Mouse (Mus musculus) urinary bladder, postnatal 4 days (tissue): ENCODE results near the gene Tcf3.
A peak's percentile ranks its signal among the peaks of the same experiment; 100 is the strongest.

Experiments used
- DNase-seq, 2 experiments: peaks; one replicate each; pipeline ENCODE4 v3.0.0; 2021 to 2022; ENCODE audit warnings: low spot score in 2 of 2

The Tcf3 gene

GRCm38 (mm10) chr10:80407924-80408323 lies 25.5 kb downstream of the Tcf3 start:
- no peak for DNase-seq

GRCm38 (mm10) chr10:80406684-80407501 lies 26.6 kb downstream of the Tcf3 start, which contains the start of gene Uqcr11:
Gene Uqcr11, minus strand, starts transcription at chr10:80406830.
- DNase-seq = peak; percentile 87 to 91

- no peak for DNase-seq
Observed at GRCm38 (mm10) chr10:80405481-80406173, 27.8 kb downstream of the Tcf3 start.

GRCm38 (mm10) chr10:80403044-80403692 lies 30.3 kb downstream of the Tcf3 start:
- DNase-seq = no peak

- DNase-seq = no peak
Observed at GRCm38 (mm10) chr10:80400704-80401161, 32.7 kb downstream of the Tcf3 start.

GRCm38 (mm10) chr10:80399973-80400703 lies 33.3 kb downstream of the Tcf3 start:
- DNase-seq = no peak

GRCm38 (mm10) chr10:80399191-80399972 lies 34.1 kb downstream of the Tcf3 start, which contains the start of gene Mbd3:
Gene Mbd3, minus strand, starts transcription at chr10:80399550.
- peak; percentile 99 to 100 for DNase-seq

- peak; percentile 97 to 98 for DNase-seq
Observed at GRCm38 (mm10) chr10:80398719-80399190, 34.7 kb downstream of the Tcf3 start.

- no peak for DNase-seq
Observed at GRCm38 (mm10) chr10:80398174-80398535, 35.3 kb downstream of the Tcf3 start.

- DNase-seq = no peak
Observed at GRCm38 (mm10) chr10:80397524-80398173, 35.8 kb downstream of the Tcf3 start.

GRCm38 (mm10) chr10:80396822-80397523 lies 36.5 kb downstream of the Tcf3 start:
- DNase-seq = no peak

- no peak for DNase-seq
Observed at GRCm38 (mm10) chr10:80395025-80395627, 38.3 kb downstream of the Tcf3 start.

GRCm38 (mm10) chr10:80392687-80393086 lies 40.8 kb downstream of the Tcf3 start:
- DNase-seq = no peak

GRCm38 (mm10) chr10:80390697-80391096 lies 42.8 kb downstream of the Tcf3 start:
- no peak for DNase-seq

GRCm38 (mm10) chr10:80389185-80389708 lies 44.2 kb downstream of the Tcf3 start:
- DNase-seq = no peak

GRCm38 (mm10) chr10:80388731-80389130 lies 44.7 kb downstream of the Tcf3 start:
- no peak for DNase-seq

- DNase-seq = peak; percentile 86 to 87
Observed at GRCm38 (mm10) chr10:80387522-80387959, 45.9 kb downstream of the Tcf3 start, which contains the start of gene Mex3d. Gene Mex3d, minus strand, starts transcription at chr10:80387659.

- no peak for DNase-seq
Observed at GRCm38 (mm10) chr10:80386735-80387471, 46.5 kb downstream of the Tcf3 start.
